Comparison of ENCODE assay signal across 26 mouse cellular contexts in genomic region chr9:54214881-54215280, GRCm38 (mm10). TPM values are rescaled to one million over a fixed set of nuclear protein-coding genes. Genes with fewer than 3 reads are reported as not detected.
DNase-seq lines count a peak whose midpoint lies in the region; ATAC-seq lines count a peak whose summit lies in the region.
"Had no signal": no experiment of that assay in that cellular context is flagged by ENCODE, and none has a peak within 500 bp of the region (broad histone marks: within the 10 kb centered on the region; RNA-seq: fewer than 3 reads in every experiment).

No protein-coding gene starts in this region.

- H3K36me3 ChIP-seq in hindbrain, embryonic 16.5 days (ENCODE audit: control insufficient read depth, insufficient read depth, low read length), result no peaks in the 10 kb centered on the region
- H3K36me3 ChIP-seq: forebrain, embryonic 12.5 days; G1E; midbrain, embryonic 10.5 days had no signal

- no peak overlapping the region for H3K9ac ChIP-seq in hindbrain, embryonic 16.5 days (ENCODE audit: low read depth, low read length)
- H3K9ac ChIP-seq: forebrain, embryonic 12.5 days; liver, embryonic 14.5 days had no signal

- no peak overlapping the region for H3K4me2 ChIP-seq in hindbrain, embryonic 16.5 days (ENCODE audit: low read length)
- H3K4me2 ChIP-seq: forebrain, embryonic 12.5 days had no signal

- H3K27me3 ChIP-seq in hindbrain, embryonic 16.5 days (replicated peaks; ENCODE audit: control insufficient read depth, insufficient read depth, low read length), result no peaks in the 10 kb centered on the region
- H3K27me3 ChIP-seq: forebrain, embryonic 12.5 days had no signal

- DNase-seq in cerebellum, adult 9-11 months, result peak; percentile 1
- no peak for DNase-seq in cerebellum, adult 8-10 months
- peak; percentile 46 for DNase-seq in layer of hippocampus, adult 11-12 months (ENCODE audit: low spot score)
- DNase-seq in layer of hippocampus, postnatal 10 days (ENCODE audit: low spot score in 2 of 2), result no peak
- peak; percentile 21 to 46 for DNase-seq in layer of hippocampus, adult 18-20 months (ENCODE audit: low spot score in 2 of 2)
- peak; percentile 55 to 72 for DNase-seq in right cerebral cortex, adult 2 months (ENCODE audit: low spot score in 2 of 2)
- no peak for DNase-seq in urinary bladder, adult 18-20 months (ENCODE audit: low spot score in 2 of 2)
- DNase-seq: adrenal gland, postnatal 14 days; kidney, adult 18-20 months; kidney, postnatal 10 days; thymus, adult 2 months had no signal

- H3K4me3 ChIP-seq in hindbrain, embryonic 16.5 days (ENCODE audit: low read length), result no peak overlapping the region
- H3K4me3 ChIP-seq: forebrain, embryonic 12.5 days; midbrain, embryonic 10.5 days had no signal

- no peaks in the 10 kb centered on the region for H3K4me1 ChIP-seq in hindbrain, embryonic 16.5 days (ENCODE audit: control insufficient read depth, insufficient read depth, low read depth, low read length)
- H3K4me1 ChIP-seq: forebrain, embryonic 12.5 days; midbrain, embryonic 10.5 days had no signal

- 92% methylated on average over 9 of the region's 9 CpGs for WGBS in hindbrain, embryonic 16.5 days

- H3K9me3 ChIP-seq in hindbrain, embryonic 16.5 days (ENCODE audit: control insufficient read depth, low read length), result no peaks in the 10 kb centered on the region
- H3K9me3 ChIP-seq: forebrain, embryonic 12.5 days; G1E; midbrain, embryonic 10.5 days had no signal

- H3K27ac ChIP-seq in hindbrain, embryonic 16.5 days (ENCODE audit: low read depth, low read length), result no peak overlapping the region
- H3K27ac ChIP-seq: forebrain, embryonic 12.5 days; liver, embryonic 14.5 days; macrophage; midbrain, embryonic 10.5 days had no signal

- ATAC-seq in hindbrain, embryonic 16.5 days, result no peak

RNA-seq across cellular contexts. Expression of gene Cyp19a1, which starts 53.0 kb away (rescaled TPM):
- total RNA-seq in layer of hippocampus, postnatal 10 days (2021), result under 1 TPM in 1 of 2 experiments, not detected in 1; 0.21 TPM
- under 1 TPM in 1 of 2 experiments, not detected in 1; 0.12 TPM for total RNA-seq in layer of hippocampus, adult 18-20 months (2021)
- polyA plus RNA-seq in hindbrain, embryonic 16.5 days (2015; fragmentation: Nextera tagmentation; extraction: Ambion mirVana), result 0.16 TPM in 1 of 2 replicates, not detected in the other
- total RNA-seq: adrenal gland, postnatal 14 days; gastrocnemius, postnatal 4 days; midbrain, postnatal 0 days; neutrophil, adult 5-6 weeks had no signal
- polyA plus RNA-seq: cortical plate, adult 2 months; embryonic facial prominence, embryonic 11.5 days; forebrain, embryonic 12.5 days; G1E; heart, embryonic 16.5 days; hindbrain, embryonic 11.5 days; liver, embryonic 14.5 days; lung, embryonic 16.5 days; macrophage; urinary bladder, adult 2 months had no signal

Comparison
In these comparisons a context has a peak if more than half of its experiments do, and no peak if none do; other contexts are left out.
1. DNase-seq: peak in cerebellum, adult 9-11 months (single experiment), layer of hippocampus, adult 11-12 months (single experiment), layer of hippocampus, adult 18-20 months (2 of 2) and right cerebral cortex, adult 2 months (2 of 2); none in cerebellum, adult 8-10 months (single experiment), layer of hippocampus, postnatal 10 days (0 of 2) and urinary bladder, adult 18-20 months (0 of 2).